Mouse (Mus musculus): Measurements from ENCODE around the gene Sparc. TPM values are rescaled to one million over a fixed set of nuclear protein-coding genes. Genes with fewer than 3 reads are reported as not detected.

The Sparc gene
- polyA plus RNA-seq, 1 experiment = 427 TPM

- Histone ChIP-seq H3K4me1 (ENCODE audit: control insufficient read depth, insufficient read depth, insufficient read length) (no peaks in the 10 kb centered on the region; the same call in 1 of the 2 replicates), H3K4me3 (ENCODE audit: extremely low read depth, insufficient read depth, insufficient read length) (no peak overlapping the region), H3K27me3 (ENCODE audit: control insufficient read depth, insufficient read depth, low read length) (no peaks in the 10 kb centered on the region; the same call in 1 of the 2 replicates), H3K27ac (ENCODE audit: insufficient read depth, low read length) (no peak overlapping the region), H3K36me3 (ENCODE audit: control insufficient read depth, insufficient read depth, low read length) (no peaks in the 10 kb centered on the region)
- DNase-seq (ENCODE audit: low read depth in 1 of 2, low spot score in 2 of 2) = no peak
- 5% methylated on average over 2 of the region's 2 CpGs for WGBS
- TF ChIP-seq POLR2A (IDR thresholded peaks at IDR 0.05; ENCODE audit: low read depth, low read length) = no peak
- peak; percentile 57; the same call in 1 of the 2 replicates for TF ChIP-seq CTCF (IDR thresholded peaks at IDR 0.05; ENCODE audit: extremely low read depth, insufficient read depth, insufficient read length, insufficient replicate concordance)
Observed at GRCm38 (mm10) chr11:55389778-55390177, 33.2 kb downstream of the Sparc start.

GRCm38 (mm10) chr11:55387576-55387975, 35.4 kb downstream of the Sparc start:
- no peak for DNase-seq (ENCODE audit: low read depth in 1 of 2, low spot score in 2 of 2)
- Histone ChIP-seq H3K4me3 (ENCODE audit: extremely low read depth, insufficient read depth, insufficient read length) (no peak overlapping the region), H3K27me3 (ENCODE audit: control insufficient read depth, insufficient read depth, low read length) (no peaks in the 10 kb centered on the region; the same call in 1 of the 2 replicates), H3K4me1 (ENCODE audit: control insufficient read depth, insufficient read depth, insufficient read length) (no peaks in the 10 kb centered on the region), H3K27ac (ENCODE audit: insufficient read depth, low read length) (no peak overlapping the region), H3K36me3 (ENCODE audit: control insufficient read depth, insufficient read depth, low read length) (no peaks in the 10 kb centered on the region)
- WGBS = 40% methylated on average over 8 of the region's 8 CpGs
- TF ChIP-seq CTCF (IDR thresholded peaks at IDR 0.05; ENCODE audit: extremely low read depth, insufficient read depth, insufficient read length, insufficient replicate concordance) (no peak), POLR2A (IDR thresholded peaks at IDR 0.05; ENCODE audit: low read depth, low read length) (no peak)

- 13% methylated on average over 11 of the region's 11 CpGs for WGBS
- peak; percentile 41 to 64 for DNase-seq (ENCODE audit: low read depth in 1 of 2, low spot score in 2 of 2)
- no peaks in the 10 kb centered on the region for H3K4me1 ChIP-seq (ENCODE audit: control insufficient read depth, insufficient read depth, insufficient read length)
- H3K27ac ChIP-seq (ENCODE audit: insufficient read depth, low read length) = no peak overlapping the region
- no peaks in the 10 kb centered on the region; the same call in 1 of the 2 replicates for H3K27me3 ChIP-seq (ENCODE audit: control insufficient read depth, insufficient read depth, low read length)
- no peak overlapping the region for H3K4me3 ChIP-seq (ENCODE audit: extremely low read depth, insufficient read depth, insufficient read length)
- TF ChIP-seq CTCF (IDR thresholded peaks at IDR 0.05; ENCODE audit: extremely low read depth, insufficient read depth, insufficient read length, insufficient replicate concordance) (peak; percentile 73; the same call in 1 of the 2 replicates), POLR2A (IDR thresholded peaks at IDR 0.05; ENCODE audit: low read depth, low read length) (no peak)
- H3K36me3 ChIP-seq (ENCODE audit: control insufficient read depth, insufficient read depth, low read length) = no peaks in the 10 kb centered on the region
Observed at GRCm38 (mm10) chr11:55386424-55387063, 36.4 kb downstream of the Sparc start.

GRCm38 (mm10) chr11:55383463-55384045, 39.4 kb downstream of the Sparc start:
- Histone ChIP-seq H3K36me3 (ENCODE audit: control insufficient read depth, insufficient read depth, low read length) (no peaks in the 10 kb centered on the region), H3K27ac (ENCODE audit: insufficient read depth, low read length) (no peak overlapping the region), H3K27me3 (ENCODE audit: control insufficient read depth, insufficient read depth, low read length) (no peaks in the 10 kb centered on the region; the same call in 1 of the 2 replicates), H3K4me1 (ENCODE audit: control insufficient read depth, insufficient read depth, insufficient read length) (no peaks in the 10 kb centered on the region), H3K4me3 (ENCODE audit: extremely low read depth, insufficient read depth, insufficient read length) (no peak overlapping the region)
- no peak for DNase-seq (ENCODE audit: low read depth in 1 of 2, low spot score in 2 of 2)
- WGBS = 60% methylated on average over 6 of the region's 6 CpGs
- TF ChIP-seq POLR2A (IDR thresholded peaks at IDR 0.05; ENCODE audit: low read depth, low read length) (no peak), CTCF (IDR thresholded peaks at IDR 0.05; ENCODE audit: extremely low read depth, insufficient read depth, insufficient read length, insufficient replicate concordance) (no peak)

- TF ChIP-seq POLR2A (IDR thresholded peaks at IDR 0.05; ENCODE audit: low read depth, low read length) (no peak), CTCF (IDR thresholded peaks at IDR 0.05; ENCODE audit: extremely low read depth, insufficient read depth, insufficient read length, insufficient replicate concordance) (no peak)
- WGBS = 38% methylated on average over 6 of the region's 6 CpGs
- Histone ChIP-seq H3K36me3 (ENCODE audit: control insufficient read depth, insufficient read depth, low read length) (no peaks in the 10 kb centered on the region), H3K4me3 (ENCODE audit: extremely low read depth, insufficient read depth, insufficient read length) (no peak overlapping the region), H3K27ac (ENCODE audit: insufficient read depth, low read length) (no peak overlapping the region), H3K4me1 (ENCODE audit: control insufficient read depth, insufficient read depth, insufficient read length) (no peaks in the 10 kb centered on the region), H3K27me3 (ENCODE audit: control insufficient read depth, insufficient read depth, low read length) (no peaks in the 10 kb centered on the region)
- no peak for DNase-seq (ENCODE audit: low read depth in 1 of 2, low spot score in 2 of 2)
Observed at GRCm38 (mm10) chr11:55380908-55381307, 42.1 kb downstream of the Sparc start.

- Histone ChIP-seq H3K4me3 (ENCODE audit: extremely low read depth, insufficient read depth, insufficient read length) (no peak overlapping the region), H3K4me1 (ENCODE audit: control insufficient read depth, insufficient read depth, insufficient read length) (no peaks in the 10 kb centered on the region), H3K27me3 (ENCODE audit: control insufficient read depth, insufficient read depth, low read length) (no peaks in the 10 kb centered on the region), H3K27ac (ENCODE audit: insufficient read depth, low read length) (no peak overlapping the region), H3K36me3 (ENCODE audit: control insufficient read depth, insufficient read depth, low read length) (no peaks in the 10 kb centered on the region)
- DNase-seq (ENCODE audit: low read depth in 1 of 2, low spot score in 2 of 2) = no peak
- 77% methylated on average over 5 of the region's 5 CpGs for WGBS
- TF ChIP-seq CTCF (IDR thresholded peaks at IDR 0.05; ENCODE audit: extremely low read depth, insufficient read depth, insufficient read length, insufficient replicate concordance) (no peak), POLR2A (IDR thresholded peaks at IDR 0.05; ENCODE audit: low read depth, low read length) (no peak)
Observed at GRCm38 (mm10) chr11:55378371-55378770, 44.6 kb downstream of the Sparc start.

- WGBS = 60% methylated on average over 6 of the region's 6 CpGs
- no peak overlapping the region for H3K4me3 ChIP-seq (ENCODE audit: extremely low read depth, insufficient read depth, insufficient read length)
- no peaks in the 10 kb centered on the region for H3K27me3 ChIP-seq (ENCODE audit: control insufficient read depth, insufficient read depth, low read length)
- DNase-seq (ENCODE audit: low read depth in 1 of 2, low spot score in 2 of 2) = no peak
- no peaks in the 10 kb centered on the region for H3K36me3 ChIP-seq (ENCODE audit: control insufficient read depth, insufficient read depth, low read length)
- H3K27ac ChIP-seq (ENCODE audit: insufficient read depth, low read length) = no peak overlapping the region
- peak; percentile 24; the same call in 1 of the 2 replicates for TF ChIP-seq CTCF (IDR thresholded peaks at IDR 0.05; ENCODE audit: extremely low read depth, insufficient read depth, insufficient read length, insufficient replicate concordance)
- TF ChIP-seq POLR2A (IDR thresholded peaks at IDR 0.05; ENCODE audit: low read depth, low read length) = no peak
- no peaks in the 10 kb centered on the region for H3K4me1 ChIP-seq (ENCODE audit: control insufficient read depth, insufficient read depth, insufficient read length)
Observed at GRCm38 (mm10) chr11:55373838-55374237, 49.1 kb downstream of the Sparc start.
